Mouse (Mus musculus) C2C12 (cell line): ENCODE measurements around the gene Rgs10.

ENCODE experiments used
- CTCF ChIP-seq: IDR thresholded peaks from one replicate; pipeline ENCODE4 v1.5.1; 2011; ENCODE audit not compliant: control insufficient read depth, insufficient read depth, insufficient read length
- MAX ChIP-seq: IDR thresholded peaks from one replicate; pipeline ENCODE4 v1.6.1; 2011; ENCODE audit warnings: mild to moderate bottlenecking, control low read depth
- MYOD1 ChIP-seq: IDR thresholded peaks from one replicate; pipeline ENCODE4 v1.6.1; 2011; ENCODE audit warnings: low read depth; ENCODE audit not compliant: control insufficient read depth, insufficient read length

- no peak for TF ChIP-seq CTCF
- no peak for TF ChIP-seq MAX
- TF ChIP-seq MYOD1: no peak
Observed at GRCm38 (mm10) chr7:128438131-128438530, 19.6 kb upstream of the Rgs10 start.
